Comparison of ENCODE assay signal across 8 mouse cellular contexts in genomic region chr7:88430692-88431084, GRCm38 (mm10). TPM values are rescaled to one million over a fixed set of nuclear protein-coding genes. Genes with fewer than 3 reads are reported as not detected.
DNase-seq lines count a peak whose midpoint lies in the region; ATAC-seq and TF ChIP-seq lines count a peak whose summit lies in the region.

No protein-coding gene starts in this region.

- H3K9ac ChIP-seq in kidney, embryonic 15.5 days: peak overlapping the region; percentile 38
- peak overlapping the region; percentile 28; the same call in 1 of the 2 replicates for H3K9ac ChIP-seq in embryonic facial prominence, embryonic 12.5 days
- no peak overlapping the region for H3K9ac ChIP-seq in intestine, postnatal 0 days (ENCODE audit: low read depth, low read length)
- no peak overlapping the region for H3K9ac ChIP-seq in midbrain, postnatal 0 days (replicated peaks; ENCODE audit: low read length, poor library complexity, severe bottlenecking)

- H3K4me3 ChIP-seq in kidney, embryonic 15.5 days (replicated peaks): peak overlapping the region; percentile 53
- H3K4me3 ChIP-seq in embryonic facial prominence, embryonic 12.5 days: peak overlapping the region; percentile 46
- H3K4me3 ChIP-seq in intestine, postnatal 0 days (ENCODE audit: low read depth, low read length): peak overlapping the region; percentile 50
- peak overlapping the region; percentile 38 for H3K4me3 ChIP-seq in midbrain, postnatal 0 days (ENCODE audit: low read depth, low read length)

- no peak for TF ChIP-seq CTCF in intestine, postnatal 0 days (IDR thresholded peaks at IDR 0.05; ENCODE audit: low read depth)
- TF ChIP-seq CTCF in midbrain, postnatal 0 days (IDR thresholded peaks at IDR 0.05): no peak

- no peak for ATAC-seq in kidney, embryonic 15.5 days (replicated peaks; ENCODE audit: low FRiP score)
- ATAC-seq in embryonic facial prominence, embryonic 12.5 days (ENCODE audit: insufficient number of reproducible peaks, insufficient read depth, low FRiP score, low TSS enrichment): no peak
- no peak for ATAC-seq in intestine, postnatal 0 days
- ATAC-seq in midbrain, postnatal 0 days (ENCODE audit: low FRiP score): no peak

- H3K36me3 ChIP-seq in kidney, embryonic 15.5 days: no peaks in the 10 kb centered on the region
- H3K36me3 ChIP-seq in embryonic facial prominence, embryonic 12.5 days: no peaks in the 10 kb centered on the region
- H3K36me3 ChIP-seq in intestine, postnatal 0 days (ENCODE audit: control insufficient read depth, insufficient read depth): no peaks in the 10 kb centered on the region
- H3K36me3 ChIP-seq in midbrain, postnatal 0 days (ENCODE audit: insufficient read depth, low read length): no peaks in the 10 kb centered on the region

- intact Hi-C loops in gastrocnemius, postnatal 14 days (cut with DNase I; ENCODE audit: low total_unique reads): no loop called here

- 0 out of 2 replicates have a peak, but pooled peaks cover 4% of the 10 kb centered on the region for H3K27me3 ChIP-seq in kidney, embryonic 15.5 days
- H3K27me3 ChIP-seq in embryonic facial prominence, embryonic 12.5 days: no peaks in the 10 kb centered on the region; the same call in 1 of the 2 replicates
- H3K27me3 ChIP-seq in intestine, postnatal 0 days (replicated peaks; ENCODE audit: control insufficient read depth, insufficient read depth, low read length): no peaks in the 10 kb centered on the region
- H3K27me3 ChIP-seq in midbrain, postnatal 0 days (ENCODE audit: insufficient read depth, low read length): no peaks in the 10 kb centered on the region

- peak overlapping the region; percentile 77 for H3K4me2 ChIP-seq in kidney, embryonic 15.5 days
- H3K4me2 ChIP-seq in embryonic facial prominence, embryonic 12.5 days (replicated peaks): peak overlapping the region; percentile 70
- peak overlapping the region; percentile 92 for H3K4me2 ChIP-seq in intestine, postnatal 0 days (replicated peaks; ENCODE audit: low read depth)
- H3K4me2 ChIP-seq in midbrain, postnatal 0 days (ENCODE audit: low read depth, low read length, poor library complexity, severe bottlenecking): peak overlapping the region; percentile 85

- H3K4me1 ChIP-seq in kidney, embryonic 15.5 days: 0 out of 2 replicates have a peak, but pooled peaks cover 5% of the 10 kb centered on the region
- H3K4me1 ChIP-seq in embryonic facial prominence, embryonic 12.5 days: no peaks in the 10 kb centered on the region
- H3K4me1 ChIP-seq in intestine, postnatal 0 days (replicated peaks; ENCODE audit: control insufficient read depth, insufficient read depth, low read length): peaks cover 3% of the 10 kb centered on the region; the same call in 1 of the 2 replicates
- H3K4me1 ChIP-seq in midbrain, postnatal 0 days (ENCODE audit: insufficient read depth, low read length): no peaks in the 10 kb centered on the region

- no peaks in the 10 kb centered on the region for H3K9me3 ChIP-seq in kidney, embryonic 15.5 days (replicated peaks)
- H3K9me3 ChIP-seq in embryonic facial prominence, embryonic 12.5 days: no peaks in the 10 kb centered on the region
- no peaks in the 10 kb centered on the region for H3K9me3 ChIP-seq in intestine, postnatal 0 days (ENCODE audit: control insufficient read depth)
- no peaks in the 10 kb centered on the region for H3K9me3 ChIP-seq in midbrain, postnatal 0 days (ENCODE audit: low read length)

- WGBS in kidney, embryonic 15.5 days: 7% methylated on average over 13 of the region's 13 CpGs
- WGBS in embryonic facial prominence, embryonic 12.5 days: 5% methylated on average over 13 of the region's 13 CpGs
- 9% methylated on average over 13 of the region's 13 CpGs for WGBS in intestine, postnatal 0 days
- WGBS in midbrain, postnatal 0 days: 8% methylated on average over 13 of the region's 13 CpGs

- H3K27ac ChIP-seq in kidney, embryonic 15.5 days: no peak overlapping the region
- no peak overlapping the region for H3K27ac ChIP-seq in embryonic facial prominence, embryonic 12.5 days
- no peak overlapping the region for H3K27ac ChIP-seq in intestine, postnatal 0 days (ENCODE audit: low read depth, low read length)
- no peak overlapping the region for H3K27ac ChIP-seq in midbrain, postnatal 0 days (ENCODE audit: low read depth, low read length)

- DNase-seq in kidney, postnatal 4 days: no peak
- DNase-seq in midbrain, postnatal 0 days (ENCODE audit: low spot score): no peak
- DNase-seq in gastrocnemius, postnatal 14 days: no peak
- no peak for DNase-seq in left cerebral cortex, adult 8-10 months (ENCODE audit: low spot score in 2 of 2)
- DNase-seq in cerebellum, adult 11 months: no peak

RNA-seq across cellular contexts. Expression of gene Rab38, which starts 0.6 kb away (rescaled TPM):
- polyA plus RNA-seq in kidney, embryonic 15.5 days (2015; fragmentation: Nextera tagmentation; extraction: Ambion mirVana): 3.6 and 3.8 TPM in 2 replicates
- 10.6 and 11.0 TPM in 2 replicates for polyA plus RNA-seq in embryonic facial prominence, embryonic 12.5 days (2016; fragmentation: Nextera tagmentation; extraction: Ambion mirVana)
- 2.7 and 2.9 TPM in 2 replicates for polyA plus RNA-seq in intestine, postnatal 0 days (2015; fragmentation: Nextera tagmentation; extraction: Ambion mirVana)
- 0.94 and 2.6 TPM in 2 replicates for total RNA-seq in midbrain, postnatal 0 days (2014; rRNA removed)
- polyA plus RNA-seq in midbrain, postnatal 0 days (2015; fragmentation: Nextera tagmentation; extraction: Ambion mirVana): 0.91 and 0.96 TPM in 2 replicates
- total RNA-seq in gastrocnemius, postnatal 14 days (2021): under 1 TPM; 0.18 to 0.90 TPM
- under 1 TPM; 0.24 to 0.96 (median 0.39) TPM for total RNA-seq in left cerebral cortex, adult 8-10 months (2022)

Comparison
In these comparisons a context has a peak if more than half of its experiments do, and no peak if none do; other contexts are left out.
1. H3K9ac ChIP-seq: peak in kidney, embryonic 15.5 days (single experiment) and embryonic facial prominence, embryonic 12.5 days (single experiment); none in intestine, postnatal 0 days (single experiment) and midbrain, postnatal 0 days (single experiment).
2. Peak in every context shown above with its lines, with median percentiles within 50 percentile points of each other: H3K4me2 ChIP-seq and H3K4me3 ChIP-seq.